Mouse (Mus musculus) adrenal gland (tissue): ENCODE data around the gene Styx.
"Not testable (repeated sequence)": the region's sequence is repeated elsewhere in the genome, so short reads cannot be mapped to it uniquely, and the experiment has no call there.

Experiments
- intact Hi-C: fragments of 180-260 bp; cut with DNase I; formaldehyde crosslinking; loops from one replicate; pipeline ENCODE4 v1.15.1; 2025

The Styx gene

GRCm38 (mm10) chr14:45329589-45330181 is 21.2 kb upstream of the Styx start, which contains the start of gene Psmc6:
Gene Psmc6, plus strand, starts transcription at chr14:45329788.
- intact Hi-C loops: no loop called here

GRCm38 (mm10) chr14:45364211-45365195 is 13.6 kb downstream of the Styx start:
- intact Hi-C loops: no loop called here

- intact Hi-C loops: no loop called here
Measured at GRCm38 (mm10) chr14:45365196-45365587, 14.3 kb downstream of the Styx start.

GRCm38 (mm10) chr14:45378771-45379170 is 27.9 kb downstream of the Styx start:
- intact Hi-C loops: no loop called here

GRCm38 (mm10) chr14:45380756-45381155 is 29.9 kb downstream of the Styx start:
- intact Hi-C loops: no loop called here

GRCm38 (mm10) chr14:45382912-45383311 is 32.0 kb downstream of the Styx start:
- intact Hi-C loops: no loop called here

- intact Hi-C loops: loop anchor here (5.0 kb wide), 1 partner anchor 33 kb away; the partner anchor contains the start of gene Styx
Measured at GRCm38 (mm10) chr14:45385596-45385995, 34.7 kb downstream of the Styx start.

- intact Hi-C loops: loop anchor here (5.0 kb wide), 1 partner anchor 35 kb away; the partner anchor contains the start of gene Styx
Measured at GRCm38 (mm10) chr14:45387480-45387879, 36.6 kb downstream of the Styx start.

GRCm38 (mm10) chr14:45388345-45389181 is 37.7 kb downstream of the Styx start:
- intact Hi-C loops: loop anchor here (5.0 kb wide), 1 partner anchor 36 kb away; the partner anchor contains the start of gene Styx

GRCm38 (mm10) chr14:45389194-45389593 is 38.3 kb downstream of the Styx start:
- intact Hi-C loops: loop anchor here (5.0 kb wide), 1 partner anchor 37 kb away; the partner anchor contains the start of gene Styx

GRCm38 (mm10) chr14:45399836-45400235 is 48.9 kb downstream of the Styx start:
- intact Hi-C loops: no loop called here

GRCm38 (mm10) chr14:45403651-45404050 is 52.8 kb downstream of the Styx start:
- intact Hi-C loops: no loop called here

- intact Hi-C loops: not testable (repeated sequence)
Measured at GRCm38 (mm10) chr14:45404813-45405212, 53.9 kb downstream of the Styx start, which contains the start of gene Gnpnat1. Gene Gnpnat1, minus strand, starts transcription at chr14:45404913.

- intact Hi-C loops: no loop called here
Measured at GRCm38 (mm10) chr14:45416265-45416664, 65.4 kb downstream of the Styx start.

- intact Hi-C loops: no loop called here
Measured at GRCm38 (mm10) chr14:45418553-45418952, 67.7 kb downstream of the Styx start.

- intact Hi-C loops: no loop called here
Measured at GRCm38 (mm10) chr14:45419323-45419722, 68.4 kb downstream of the Styx start.

GRCm38 (mm10) chr14:45422371-45422770 is 71.5 kb downstream of the Styx start:
- intact Hi-C loops: loop anchor here (2.0 kb wide), 1 partner anchor 118 kb away; no protein-coding TSS in a partner anchor

- intact Hi-C loops: loop anchor here (2.0 kb wide), 1 partner anchor 118 kb away; no protein-coding TSS in a partner anchor
Measured at GRCm38 (mm10) chr14:45423220-45423619, 72.3 kb downstream of the Styx start.

GRCm38 (mm10) chr14:45430066-45430842 is 79.4 kb downstream of the Styx start:
- intact Hi-C loops: no loop called here

- intact Hi-C loops: no loop called here
Measured at GRCm38 (mm10) chr14:45432003-45432402, 81.1 kb downstream of the Styx start.
